Mouse (Mus musculus): Measurements from ENCODE around the gene Pik3r5. TPM values are rescaled to one million over a fixed set of nuclear protein-coding genes. Genes with fewer than 3 reads are reported as not detected.

The Pik3r5 gene
- polyA plus RNA-seq (2014; fragmentation: Illumina TruSeq; extraction: RNeasy Lipid Tissue Mini Kit (QIAGEN cat#74804); ENCODE audit: low read depth, low replicate concordance), result 0.23 TPM

GRCm38 (mm10) chr11:68431699-68432360 lies at the start of gene Pik3r5:
Gene Pik3r5 (plus strand): TSS chr11:68432121.

GRCm38 (mm10) chr11:68400727-68401219 lies 31.1 kb upstream of the Pik3r5 start, which contains the start of gene Ntn1:
Gene Ntn1 (minus strand): TSS chr11:68400823.

GRCm38 (mm10) chr11:68502902-68503629 lies 71.1 kb downstream of the Pik3r5 start, which contains the start of gene Pik3r6:
Gene Pik3r6 (plus strand): TSS chr11:68503019.

Other genes starting within 250 kb of the Pik3r5 start
- gene Ntn1, start 31.3 kb upstream of the Pik3r5 start, polyA plus RNA-seq (2014; fragmentation: Illumina TruSeq; extraction: RNeasy Lipid Tissue Mini Kit (QIAGEN cat#74804); ENCODE audit: low read depth, low replicate concordance), result 1.5 TPM
- 0.70 TPM for gene Pik3r6, start 70.9 kb downstream of the Pik3r5 start, polyA plus RNA-seq (2014; fragmentation: Illumina TruSeq; extraction: RNeasy Lipid Tissue Mini Kit (QIAGEN cat#74804); ENCODE audit: low read depth, low replicate concordance)
- not detected for gene Mfsd6l, start 124.1 kb downstream of the Pik3r5 start, polyA plus RNA-seq (2014; fragmentation: Illumina TruSeq; extraction: RNeasy Lipid Tissue Mini Kit (QIAGEN cat#74804); ENCODE audit: low read depth, low replicate concordance)
- not detected for gene Ccdc42, start 154.9 kb downstream of the Pik3r5 start, polyA plus RNA-seq (2014; fragmentation: Illumina TruSeq; extraction: RNeasy Lipid Tissue Mini Kit (QIAGEN cat#74804); ENCODE audit: low read depth, low replicate concordance)